Mouse (Mus musculus) NIH3T3 (cell line): Measurements from ENCODE around the gene Mccc2.

ENCODE experiments used
- DNase-seq: peaks from one replicate; pipeline ENCODE4 v3.0.0-alpha.2; 2012; ENCODE audit warnings: low read depth

The Mccc2 gene

DNA sequence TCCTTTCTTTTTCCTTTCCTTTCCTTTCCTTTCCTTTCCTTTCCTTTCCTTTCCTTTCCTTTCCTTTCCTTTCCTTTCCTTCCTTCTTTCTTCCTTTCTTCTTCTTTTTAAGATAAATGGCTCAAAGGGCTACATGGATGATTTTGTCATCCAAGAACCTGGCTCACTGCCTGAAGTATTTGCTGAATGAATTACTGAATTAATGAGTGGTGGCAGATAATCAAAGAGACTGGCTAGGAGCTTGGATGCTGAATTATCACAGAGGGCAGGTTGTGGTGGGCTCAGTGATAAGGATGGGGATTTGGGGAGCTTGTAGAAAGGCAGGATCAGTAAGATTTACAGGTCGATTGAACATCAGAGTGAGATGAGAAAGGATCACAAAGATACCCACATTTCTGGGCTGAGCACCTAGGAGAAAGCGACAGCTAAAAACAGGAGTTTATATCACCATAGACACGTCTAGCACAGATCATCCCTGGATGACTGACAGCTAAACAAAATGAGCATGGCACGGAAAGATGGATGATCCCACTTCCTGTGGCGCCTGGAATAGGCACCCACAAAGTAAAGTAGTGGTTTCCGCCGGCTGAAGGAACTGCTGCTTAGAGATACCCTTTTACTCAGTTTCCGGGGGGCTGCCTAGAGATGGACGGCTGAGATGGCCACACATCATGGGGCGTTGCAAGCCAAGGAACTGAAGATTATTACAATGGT is 76.7 kb downstream of the Mccc2 start:
- no peak for DNase-seq

GRCm38 (mm10) chr13:99937741-99938140 is 77.7 kb downstream of the Mccc2 start:
- peak; percentile 13 for DNase-seq

- no peak for DNase-seq
Measured at GRCm38 (mm10) chr13:99932406-99932805, 83.0 kb downstream of the Mccc2 start.

DNA sequence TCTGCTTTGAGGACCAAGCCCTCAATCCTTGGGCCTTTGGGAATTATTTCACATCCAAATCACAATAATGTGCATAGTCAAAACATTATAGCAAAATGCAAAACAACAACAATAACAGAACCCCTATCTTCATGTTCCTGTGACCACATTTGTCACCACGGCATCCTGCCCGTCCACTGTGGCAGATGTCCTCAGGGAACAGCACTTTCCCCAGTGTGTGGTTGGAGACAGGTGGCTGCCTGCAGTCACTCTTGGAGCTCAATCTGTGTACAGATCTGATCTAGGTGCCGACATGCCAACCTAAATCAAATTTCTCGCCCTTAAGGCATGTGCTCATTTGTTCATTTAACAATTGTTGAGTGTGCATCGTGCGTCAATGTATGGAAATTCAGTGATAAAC is 83.9 kb downstream of the Mccc2 start:
- no peak for DNase-seq

DNA sequence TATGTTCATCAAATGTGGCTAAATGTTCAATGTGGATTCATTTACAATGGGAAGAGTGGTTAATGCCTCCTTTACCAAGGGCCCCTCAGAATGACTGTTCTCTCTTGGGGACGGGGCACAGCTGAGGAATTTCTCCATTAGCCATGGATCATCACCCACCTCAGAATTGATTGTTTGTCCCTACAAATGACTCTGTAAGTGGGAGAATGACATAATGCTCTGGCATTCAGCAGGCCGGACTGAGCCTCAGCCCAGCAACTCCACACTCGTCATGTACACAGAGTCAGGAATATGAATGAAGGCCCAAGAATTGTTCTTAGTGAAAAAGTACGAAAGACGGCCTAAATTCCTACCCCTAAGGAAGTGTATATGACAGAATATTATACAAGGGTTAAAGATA is 89.2 kb downstream of the Mccc2 start:
- DNase-seq: no peak

DNA sequence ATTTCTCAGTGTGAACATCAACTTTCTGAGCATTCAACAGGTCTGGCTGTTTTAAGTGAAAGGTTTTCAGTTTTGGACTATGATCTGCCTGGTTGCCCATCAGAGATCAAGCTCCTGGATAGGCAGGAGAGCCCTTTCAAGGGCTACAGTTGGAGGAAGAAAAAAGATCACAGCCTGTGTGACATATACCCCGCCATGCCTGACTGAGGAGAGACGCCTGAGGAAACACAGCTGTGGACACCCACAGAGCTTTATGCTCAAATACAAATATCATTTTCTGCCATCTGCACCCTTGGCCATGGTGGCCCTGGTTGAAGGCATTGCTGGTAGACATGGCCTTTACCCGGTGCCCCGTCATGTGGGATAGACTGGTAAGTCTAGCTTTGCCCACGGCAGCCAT is 99.8 kb downstream of the Mccc2 start:
- DNase-seq: no peak

DNA sequence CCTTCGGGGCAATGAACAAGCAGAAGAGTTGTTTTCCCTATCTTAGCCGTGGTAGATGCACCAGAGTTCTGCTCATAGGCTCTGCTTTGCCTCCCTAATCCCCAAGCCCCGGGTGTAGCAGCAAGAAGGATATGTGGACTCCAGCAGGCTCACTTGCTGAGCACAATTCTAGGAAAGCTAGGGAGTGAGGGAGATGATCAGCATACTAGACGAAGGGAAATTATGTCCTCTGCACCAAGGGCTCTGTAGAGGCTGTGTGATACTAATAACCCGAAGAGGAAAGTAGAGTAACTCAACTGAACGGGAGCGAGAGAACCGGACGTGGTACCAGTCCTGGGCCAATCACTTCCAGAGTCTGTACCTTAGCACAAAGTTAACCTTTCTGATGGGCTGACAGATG is 114.5 kb downstream of the Mccc2 start, which contains the start of gene Cartpt:
Cartpt (minus strand) TSS at position 127 of the 400 bp plus-strand sequence.
- DNase-seq: no peak

DNA sequence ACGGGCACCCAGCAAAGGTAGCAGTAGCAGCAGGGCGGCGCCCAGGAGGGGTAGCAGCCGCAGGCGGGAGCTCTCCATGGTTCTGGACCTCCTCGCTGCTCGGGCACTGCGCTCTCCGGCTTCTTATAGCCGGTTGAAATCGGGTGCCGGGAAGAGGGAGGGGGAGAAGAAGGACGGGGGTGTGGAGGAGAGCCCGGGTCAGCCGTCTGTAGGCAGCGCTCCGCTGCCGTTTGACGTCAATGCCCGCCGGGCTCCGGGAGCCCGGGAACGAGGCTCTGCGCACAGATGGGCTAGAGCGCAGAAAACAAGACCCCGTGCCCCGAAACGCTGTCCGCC is 114.9 kb downstream of the Mccc2 start:
- DNase-seq: peak; percentile 5

DNA sequence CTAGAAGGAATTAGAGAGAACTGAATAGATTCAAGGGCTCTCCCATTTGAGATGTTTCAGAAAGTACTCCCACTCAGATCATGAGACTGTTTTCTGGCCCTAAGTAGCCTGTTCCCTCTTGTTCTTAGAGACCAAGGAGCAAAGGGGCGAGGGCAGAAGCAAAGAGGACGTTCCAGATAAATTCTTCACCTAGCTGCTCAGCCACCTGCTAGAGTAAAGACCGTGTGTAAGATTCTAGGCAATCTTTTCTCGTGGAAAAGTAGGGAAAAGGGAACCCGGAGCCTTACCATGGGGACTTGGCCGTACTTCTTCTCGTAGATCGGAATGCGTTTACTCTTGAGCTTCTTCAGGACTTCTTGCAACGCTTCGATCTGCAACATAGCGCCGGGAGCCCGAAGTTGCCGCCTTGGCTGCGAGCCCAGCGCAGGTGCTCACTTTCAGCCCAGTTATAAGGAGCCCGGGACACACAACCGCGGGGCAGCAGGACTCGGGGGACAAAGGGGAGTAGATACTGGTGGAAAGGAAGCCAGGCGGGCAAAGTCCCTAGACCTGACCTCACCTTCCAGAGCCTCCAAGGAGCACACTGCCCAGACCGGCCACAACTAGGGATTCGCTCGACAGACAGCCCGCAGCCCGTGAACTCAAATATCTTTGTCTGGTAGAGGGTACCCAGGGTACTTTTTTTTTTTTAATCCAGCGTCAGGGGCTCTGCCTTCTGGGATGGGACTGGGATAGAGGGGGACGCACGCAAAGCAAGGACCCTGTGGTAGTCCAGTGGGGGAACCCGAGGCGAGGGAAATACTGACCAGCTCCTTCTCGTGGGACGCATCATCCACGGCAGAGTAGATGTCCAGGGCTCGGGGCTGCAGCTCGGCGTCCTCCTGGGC is 115.5 kb downstream of the Mccc2 start:
- DNase-seq: no peak

DNA sequence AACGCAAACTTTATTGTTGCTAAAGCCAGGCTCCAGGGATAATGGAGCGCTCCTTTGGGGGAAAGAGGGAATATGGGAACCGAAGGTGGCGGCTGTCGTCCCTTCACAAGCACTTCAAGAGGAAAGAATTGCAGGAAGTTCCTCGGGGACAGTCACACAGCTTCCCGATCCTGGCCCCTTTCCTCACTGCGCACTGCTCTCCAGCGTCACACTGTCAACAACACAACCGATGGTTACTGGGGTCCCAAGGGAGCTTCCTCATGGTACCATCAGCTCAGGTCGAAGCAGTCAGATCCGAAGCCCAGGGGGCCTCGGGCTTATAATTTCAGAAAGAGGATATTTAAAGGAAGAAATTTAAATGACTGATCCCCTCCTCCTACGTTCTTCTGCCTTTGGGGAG is 116.6 kb downstream of the Mccc2 start:
- DNase-seq: no peak
